Mouse (Mus musculus) liver, postnatal 0 days (tissue): ENCODE measurements around the gene Epha2. TPM values are rescaled to one million over a fixed set of nuclear protein-coding genes. Genes with fewer than 3 reads are reported as not detected.

Source experiments
- ATAC-seq: fragments of 200-750 bp; cut with Nextera tagmentation; 2 replicates; pipeline ENCODE4 v1.8.0; 2017; ENCODE audit warnings: mild to moderate bottlenecking, moderate library complexity
- DNase-seq: peaks from one replicate; pipeline ENCODE4 v3.0.0-alpha.2; 2016
- H3K27ac ChIP-seq: fragments of 300-500 bp; sonication (generic); 2 replicates; pipeline ENCODE4 v1.5.1; 2014; ENCODE audit warnings: antibody characterized with exemption, moderate library complexity, mild to moderate bottlenecking, low read depth
- H3K27me3 ChIP-seq: fragments of 300-500 bp; sonication (generic); 2 replicates; pipeline ENCODE4 v1.6.1; 2014; ENCODE audit warnings: low read length, control low read depth, mixed read lengths; ENCODE audit not compliant: insufficient read depth
- H3K36me3 ChIP-seq: fragments of 300-500 bp; sonication (generic); replicated peaks from 2 replicates; pipeline ENCODE4 v1.6.1; 2014; ENCODE audit warnings: mild to moderate bottlenecking, control low read depth, low read length, moderate library complexity, mixed read lengths; ENCODE audit not compliant: insufficient read depth
- H3K4me1 ChIP-seq: fragments of 300-500 bp; sonication (generic); 2 replicates; pipeline ENCODE4 v1.6.1; 2014; ENCODE audit warnings: antibody characterized with exemption, mild to moderate bottlenecking, control low read depth; ENCODE audit not compliant: insufficient read depth
- H3K4me2 ChIP-seq: fragments of 300-500 bp; sonication (generic); 2 replicates; pipeline ENCODE4 v1.6.1; 2014; ENCODE audit warnings: low read depth, mild to moderate bottlenecking, low read length, moderate library complexity, mixed read lengths
- H3K4me3 ChIP-seq: fragments of 300-500 bp; sonication (generic); 2 replicates; pipeline ENCODE4 v1.5.1; 2014; ENCODE audit warnings: low read depth, low read length
- H3K9ac ChIP-seq: fragments of 300-500 bp; sonication (generic); replicated peaks from 2 replicates; pipeline ENCODE4 v1.6.1; 2014; ENCODE audit warnings: mild to moderate bottlenecking, moderate library complexity
- H3K9me3 ChIP-seq: fragments of 300-500 bp; sonication (generic); 2 replicates; pipeline ENCODE4 v1.6.1; 2016; ENCODE audit warnings: mild to moderate bottlenecking, control low read depth, low read length, mixed read lengths
- CTCF ChIP-seq: sonication (generic); IDR thresholded peaks from 2 replicates; pipeline ENCODE4 v1.5.1; 2016; ENCODE audit warnings: antibody characterized with exemption, low read depth
- EP300 ChIP-seq: IDR thresholded peaks from 2 replicates; pipeline ENCODE4 v1.6.1; 2016; ENCODE audit warnings: antibody characterized with exemption, low read depth, mild to moderate bottlenecking
- WGBS: fragments of 180-500 bp; shearing (Covaris S2); extraction: QIAGEN DNeasy Blood & Tissue Kit; methylation state at CpG from one replicate; pipeline ENCODE4 v1.1.7; 2014; ENCODE audit not compliant: insufficient replicate concordance; 5-methylcytosine and 5-hydroxymethylcytosine counted together
- polyA plus RNA-seq: library from polyadenylated mRNA; unstranded; fragments of >200 nt; fragmentation: Nextera tagmentation; extraction: Ambion mirVana; gene quantifications from 2 replicates; pipeline ENCODE4 v1.2.1, GENCODE M21; 2015

Gene Epha2
- polyA plus RNA-seq, 1 experiment from 2014 or later: 1.5 TPM

GRCm38 (mm10) chr4:141325636-141326035 lies 24.6 kb downstream of the Epha2 start:
- Histone ChIP-seq H3K4me1 (peaks cover 5% of the 10 kb centered on the region; the same call in 1 of the 2 replicates), H3K4me2 (no peak overlapping the region), H3K9me3 (no peaks in the 10 kb centered on the region), H3K27ac (no peak overlapping the region), H3K36me3 (peaks cover 21% of the 10 kb centered on the region), H3K9ac (no peak overlapping the region), H3K4me3 (no peak overlapping the region), H3K27me3 (no peaks in the 10 kb centered on the region)
- no peak for DNase-seq
- 31% methylated on average over 15 of the region's 15 CpGs for WGBS
- TF ChIP-seq CTCF (no peak), EP300 (no peak)
- ATAC-seq: no peak

DNA sequence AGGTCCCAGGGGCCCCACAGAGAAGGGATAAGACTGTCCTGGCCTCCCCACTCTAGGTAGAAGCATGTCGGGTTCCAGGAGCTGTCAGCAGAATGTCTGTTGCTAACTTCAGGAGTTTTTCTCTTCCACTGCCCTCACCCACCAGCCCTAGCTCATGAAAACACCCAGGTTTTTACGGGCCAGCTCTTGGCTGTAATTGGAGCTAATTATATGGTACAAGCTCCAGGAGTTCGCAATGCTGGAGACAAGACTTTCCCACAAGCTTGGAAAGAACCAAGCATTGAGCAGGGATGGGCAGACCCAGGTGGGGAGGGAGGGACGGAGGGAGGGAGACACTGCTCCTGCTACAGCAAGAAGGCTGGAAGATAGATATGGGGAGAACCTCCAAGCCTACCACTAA lies 26.0 kb downstream of the Epha2 start:
- 79% methylated on average over 4 of the region's 4 CpGs for WGBS
- ATAC-seq (no peak), DNase-seq (no peak)

GRCm38 (mm10) chr4:141328742-141329141 lies 27.7 kb downstream of the Epha2 start:
- Histone ChIP-seq H3K4me1 (peaks cover 5% of the 10 kb centered on the region; the same call in 1 of the 2 replicates), H3K4me3 (no peak overlapping the region), H3K36me3 (0 out of 2 replicates have a peak, but pooled peaks cover 4% of the 10 kb centered on the region), H3K27me3 (no peaks in the 10 kb centered on the region), H3K9me3 (no peaks in the 10 kb centered on the region), H3K4me2 (no peak overlapping the region), H3K27ac (no peak overlapping the region), H3K9ac (no peak overlapping the region)
- ATAC-seq (no peak), DNase-seq (no peak)
- TF ChIP-seq EP300 (no peak), CTCF (no peak)
- WGBS: 62% methylated on average over 9 of the region's 9 CpGs

More for the DNA sequence above, 26.0 kb downstream of the Epha2 start:
- H3K9ac ChIP-seq: no peak overlapping the region
- H3K9me3 ChIP-seq: no peaks in the 10 kb centered on the region
- H3K4me2 ChIP-seq: no peak overlapping the region
- peaks cover 21% of the 10 kb centered on the region for H3K36me3 ChIP-seq
- H3K4me3 ChIP-seq: no peak overlapping the region
- H3K4me1 ChIP-seq: peaks cover 5% of the 10 kb centered on the region; the same call in 1 of the 2 replicates
- H3K27ac ChIP-seq: no peak overlapping the region
- no peaks in the 10 kb centered on the region for H3K27me3 ChIP-seq
- TF ChIP-seq CTCF: no peak
- no peak for TF ChIP-seq EP300

GRCm38 (mm10) chr4:141329968-141330367 lies 28.9 kb downstream of the Epha2 start:
- Histone ChIP-seq H3K9ac (no peak overlapping the region), H3K4me1 (peaks cover under 1% of the 10 kb centered on the region; the same call in 1 of the 2 replicates), H3K4me2 (no peak overlapping the region), H3K36me3 (0 out of 2 replicates have a peak, but pooled peaks cover 3% of the 10 kb centered on the region), H3K9me3 (no peaks in the 10 kb centered on the region), H3K4me3 (no peak overlapping the region), H3K27me3 (no peaks in the 10 kb centered on the region), H3K27ac (no peak overlapping the region)
- TF ChIP-seq CTCF (no peak), EP300 (no peak)
- 40% methylated on average over 12 of the region's 12 CpGs for WGBS
- DNase-seq (no peak), ATAC-seq (no peak)

DNA sequence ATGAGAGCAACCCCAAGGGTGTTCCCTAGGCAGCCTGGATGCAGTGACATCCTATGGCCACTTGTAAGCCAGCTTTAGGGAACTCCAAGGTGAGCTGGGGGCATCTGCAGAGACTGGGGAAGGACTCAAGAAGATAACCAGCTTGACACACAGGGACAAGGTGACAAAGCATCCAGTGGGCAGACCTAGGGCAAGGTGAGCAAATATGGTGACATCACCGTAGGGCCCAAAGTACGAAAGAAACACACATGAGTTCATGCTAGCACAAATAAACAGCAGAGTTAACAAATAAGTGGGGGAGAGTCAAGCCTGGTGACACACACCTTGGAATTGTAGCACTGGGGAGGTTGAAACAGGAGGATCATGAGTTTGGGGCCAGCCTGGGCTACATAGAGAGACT lies 30.4 kb downstream of the Epha2 start:
- TF ChIP-seq EP300 (peak; percentile 40; the same call in 1 of the 2 replicates), CTCF (no peak)
- H3K4me3 ChIP-seq: no peak overlapping the region
- DNase-seq (no peak), ATAC-seq (peak; percentile 80)
- no peaks in the 10 kb centered on the region for H3K9me3 ChIP-seq
- no peak overlapping the region for H3K9ac ChIP-seq
- no peaks in the 10 kb centered on the region for H3K4me1 ChIP-seq
- 80% methylated on average over 2 of the region's 2 CpGs for WGBS
- 0 out of 2 replicates have a peak, but pooled peaks cover 3% of the 10 kb centered on the region for H3K36me3 ChIP-seq
- H3K27me3 ChIP-seq: no peaks in the 10 kb centered on the region
- H3K4me2 ChIP-seq: no peak overlapping the region
- H3K27ac ChIP-seq: no peak overlapping the region

DNA sequence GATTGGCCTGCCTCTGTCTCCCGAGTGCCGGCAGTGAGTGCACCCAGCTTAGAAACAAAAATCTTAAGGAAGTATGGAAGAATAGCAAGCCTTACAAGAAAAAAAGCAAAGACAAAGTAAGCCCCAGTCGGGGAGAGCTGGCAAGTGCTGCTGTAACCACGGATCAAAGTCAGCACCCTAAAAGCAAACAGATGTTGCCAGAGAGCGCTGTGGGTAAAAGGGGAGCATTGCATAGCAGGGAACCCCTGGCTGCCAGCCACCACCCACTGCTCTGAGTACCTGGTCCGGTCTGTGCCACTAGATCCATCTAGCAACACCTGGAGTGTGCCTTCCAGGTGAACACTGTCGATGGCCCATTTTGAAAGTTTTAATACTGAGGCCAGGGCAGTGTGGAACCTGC lies 31.2 kb downstream of the Epha2 start:
- 57% methylated on average over 7 of the region's 7 CpGs for WGBS
- peak; percentile 76 for ATAC-seq
- no peak for TF ChIP-seq CTCF
- no peak for TF ChIP-seq EP300
- H3K4me3 ChIP-seq: no peak overlapping the region
- peak overlapping the region; percentile 49; the same call in 1 of the 2 replicates for H3K27ac ChIP-seq
- H3K4me2 ChIP-seq: no peak overlapping the region
- no peak overlapping the region for H3K9ac ChIP-seq
- no peaks in the 10 kb centered on the region for H3K27me3 ChIP-seq
- H3K4me1 ChIP-seq: no peaks in the 10 kb centered on the region
- 0 out of 2 replicates have a peak, but pooled peaks cover 3% of the 10 kb centered on the region for H3K36me3 ChIP-seq
- H3K9me3 ChIP-seq: no peaks in the 10 kb centered on the region
- peak; percentile 51 for DNase-seq

GRCm38 (mm10) chr4:141334695-141335094 lies 33.7 kb downstream of the Epha2 start:
- no peaks in the 10 kb centered on the region for H3K27me3 ChIP-seq

More at GRCm38 (mm10) chr4:141334695-141335094, 33.7 kb downstream of the Epha2 start:
- ATAC-seq (no peak), DNase-seq (no peak)
- Histone ChIP-seq H3K9ac (no peak overlapping the region), H3K4me1 (no peaks in the 10 kb centered on the region), H3K9me3 (no peaks in the 10 kb centered on the region), H3K4me2 (no peak overlapping the region), H3K4me3 (no peak overlapping the region), H3K36me3 (no peaks in the 10 kb centered on the region), H3K27ac (no peak overlapping the region)
- 72% methylated on average over 5 of the region's 5 CpGs for WGBS
- TF ChIP-seq CTCF (no peak), EP300 (no peak)
